Comparison of ENCODE assay signal across 8 mouse cellular contexts in genomic region chr7:145205363-145205902, GRCm38 (mm10). TPM values are rescaled to one million over a fixed set of nuclear protein-coding genes. Genes with fewer than 3 reads are reported as not detected.
DNase-seq lines count a peak whose midpoint lies in the region; ATAC-seq and TF ChIP-seq lines count a peak whose summit lies in the region.
"Had no signal": no experiment of that assay in that cellular context is flagged by ENCODE, and none has a peak within 500 bp of the region (broad histone marks: within the 10 kb centered on the region; RNA-seq: fewer than 3 reads in every experiment).

No protein-coding gene starts in this region.

- no peaks in the 10 kb centered on the region for H3K9me3 ChIP-seq in lung, embryonic 14.5 days (ENCODE audit: low read depth, low read length)
- no peaks in the 10 kb centered on the region for H3K9me3 ChIP-seq in forebrain, postnatal 0 days (ENCODE audit: low read length)
- H3K9me3 ChIP-seq in stomach, postnatal 0 days (ENCODE audit: control insufficient read depth, low read length): no peaks in the 10 kb centered on the region

- TF ChIP-seq CTCF in lung, embryonic 14.5 days (IDR thresholded peaks at IDR 0.05; ENCODE audit: low read depth): no peak
- TF ChIP-seq CTCF in forebrain, postnatal 0 days (IDR thresholded peaks at IDR 0.05; ENCODE audit: low read depth): no peak
- TF ChIP-seq CTCF in stomach, postnatal 0 days (IDR thresholded peaks at IDR 0.05; ENCODE audit: low read depth): no peak

- no peaks in the 10 kb centered on the region for H3K27me3 ChIP-seq in lung, embryonic 14.5 days (ENCODE audit: insufficient read depth, low read length)
- H3K27me3 ChIP-seq in forebrain, postnatal 0 days (ENCODE audit: insufficient read depth, low read length): no peaks in the 10 kb centered on the region
- H3K27me3 ChIP-seq in stomach, postnatal 0 days (ENCODE audit: control insufficient read depth, insufficient read depth, low read length): no peaks in the 10 kb centered on the region

- WGBS in lung, embryonic 14.5 days: 77% methylated on average over 4 of the region's 4 CpGs
- WGBS in forebrain, postnatal 0 days: 64% methylated on average over 4 of the region's 4 CpGs
- WGBS in stomach, postnatal 0 days: 79% methylated on average over 4 of the region's 4 CpGs

- peak overlapping the region; percentile 96 for H3K27ac ChIP-seq in lung, embryonic 14.5 days (ENCODE audit: low read depth)
- H3K27ac ChIP-seq in forebrain, postnatal 0 days (ENCODE audit: low read depth, low read length): peak overlapping the region; percentile 78
- H3K27ac ChIP-seq in stomach, postnatal 0 days (replicated peaks): peak overlapping the region; percentile 90

- peak overlapping the region; percentile 55; the same call in 1 of the 2 replicates for H3K9ac ChIP-seq in lung, embryonic 14.5 days
- H3K9ac ChIP-seq in forebrain, postnatal 0 days: no peak overlapping the region
- peak overlapping the region; percentile 74; the same call in 1 of the 2 replicates for H3K9ac ChIP-seq in stomach, postnatal 0 days (ENCODE audit: low read length)

- no peak for TF ChIP-seq EP300 in stomach, postnatal 0 days (optimal IDR thresholded peaks at IDR 0.05)

- no peaks in the 10 kb centered on the region for H3K36me3 ChIP-seq in lung, embryonic 14.5 days (ENCODE audit: insufficient read depth)
- H3K36me3 ChIP-seq in forebrain, postnatal 0 days (ENCODE audit: insufficient read depth): no peaks in the 10 kb centered on the region
- no peaks in the 10 kb centered on the region for H3K36me3 ChIP-seq in stomach, postnatal 0 days (ENCODE audit: control insufficient read depth, insufficient read depth, low read length)

- no peak overlapping the region for H3K4me3 ChIP-seq in lung, embryonic 14.5 days (ENCODE audit: low read depth, low read length)
- H3K4me3 ChIP-seq in forebrain, postnatal 0 days (ENCODE audit: low read depth, low read length): no peak overlapping the region
- no peak overlapping the region for H3K4me3 ChIP-seq in stomach, postnatal 0 days (ENCODE audit: low read depth, low read length)

- peaks cover 16% of the 10 kb centered on the region for H3K4me1 ChIP-seq in lung, embryonic 14.5 days (ENCODE audit: insufficient read depth)
- H3K4me1 ChIP-seq in forebrain, postnatal 0 days (ENCODE audit: insufficient read depth): no peaks in the 10 kb centered on the region
- H3K4me1 ChIP-seq in stomach, postnatal 0 days (replicated peaks; ENCODE audit: control insufficient read depth, insufficient read depth): peaks cover 6% of the 10 kb centered on the region

- DNase-seq in lung, embryonic 14.5 days: no peak
- DNase-seq in lung, postnatal 36 days: no peak
- DNase-seq in forebrain, postnatal 0 days: no peak
- DNase-seq in stomach, postnatal 0 days (ENCODE audit: low spot score): no peak
- DNase-seq in spleen, postnatal 14 days (ENCODE audit: low spot score in 2 of 2): no peak
- no peak for DNase-seq in layer of hippocampus, postnatal 10 days (ENCODE audit: low spot score in 2 of 2)

- ATAC-seq in lung, embryonic 14.5 days (ENCODE audit: insufficient read depth): peak; percentile 4; the same call in 1 of the 2 replicates
- ATAC-seq in forebrain, postnatal 0 days: no peak
- 0 out of 2 replicates have a peak, but pooled peaks have one; percentile 20 for ATAC-seq in megakaryocyte-erythroid progenitor cell, adult 5-6 weeks (replicated peaks; ENCODE audit: low FRiP score, low TSS enrichment, poor library complexity, severe bottlenecking)
- ATAC-seq in stomach, postnatal 0 days (ENCODE audit: low FRiP score, low TSS enrichment): no peak

- H3K4me2 ChIP-seq in lung, embryonic 14.5 days: no peak overlapping the region
- H3K4me2 ChIP-seq in forebrain, postnatal 0 days (ENCODE audit: low read depth): no peak overlapping the region; the same call in 1 of the 2 replicates
- H3K4me2 ChIP-seq in stomach, postnatal 0 days (replicated peaks; ENCODE audit: low read depth): no peak overlapping the region; the same call in 1 of the 2 replicates

RNA-seq across cellular contexts. Expression of gene 1810010D01Rik, which starts 2.5 kb away (rescaled TPM):
- 0.58 and 0.93 TPM in 2 replicates for polyA plus RNA-seq in lung, embryonic 14.5 days (2014; fragmentation: Nextera tagmentation; extraction: Ambion mirVana)
- 0.31 and 1.00 TPM in 2 replicates for total RNA-seq in forebrain, postnatal 0 days (2014; rRNA removed)
- 0.25 TPM in 1 of 2 replicates, not detected in the other for polyA plus RNA-seq in forebrain, postnatal 0 days (2015; fragmentation: Nextera tagmentation; extraction: Ambion mirVana)
- 0.45 TPM in 1 of 2 replicates, not detected in the other for total RNA-seq in megakaryocyte-erythroid progenitor cell, adult 5-6 weeks (2014; fragmentation: Nextera tagmentation)
- total RNA-seq in megakaryocyte-erythroid progenitor cell, adult 5-6 weeks (2017): not detected in 2 replicates
- 111 and 135 TPM in 2 replicates for polyA plus RNA-seq in stomach, postnatal 0 days (2015; fragmentation: Nextera tagmentation; extraction: Ambion mirVana)
- total RNA-seq in layer of hippocampus, postnatal 10 days (2021): under 1 TPM; 0.56 to 0.98 TPM
- total RNA-seq: layer of hippocampus, postnatal 14 days had no signal

Comparison
In these comparisons a context has a peak if more than half of its experiments do, and no peak if none do; other contexts are left out.
1. ATAC-seq: peak in lung, embryonic 14.5 days (single experiment) and megakaryocyte-erythroid progenitor cell, adult 5-6 weeks (single experiment); none in forebrain, postnatal 0 days (single experiment) and stomach, postnatal 0 days (single experiment).
2. Peak in every context shown above with its lines, with median percentiles within 50 percentile points of each other: H3K27ac ChIP-seq.